Mouse (Mus musculus): ENCODE results near the gene S100a10.

GRCm38 (mm10) chr3:93581687-93582086, 26.8 kb downstream of the S100a10 start:
- TF ChIP-seq CTCF (IDR thresholded peaks at IDR 0.05; ENCODE audit: borderline replicate concordance, insufficient read depth, low read length) (no peak), POLR2A (IDR thresholded peaks at IDR 0.05; ENCODE audit: low read depth, low read length) (no peak)
